Mouse (Mus musculus) intestine, postnatal 0 days (tissue): ENCODE results near the gene Unc80. TPM values are rescaled to one million over a fixed set of nuclear protein-coding genes. Genes with fewer than 3 reads are reported as not detected.
A peak's percentile ranks its signal among the peaks of the same experiment; 100 is the strongest.

Experiments used
- ATAC-seq: fragments of 200-750 bp; cut with Nextera tagmentation; 2 replicates; pipeline ENCODE4 v1.8.0; 2017; ENCODE audit warnings: mild to moderate bottlenecking, moderate TSS enrichment, moderate library complexity
- H3K27ac ChIP-seq: fragments of 300-500 bp; sonication (generic); 2 replicates; pipeline ENCODE4 v1.5.1; 2014; ENCODE audit warnings: mild to moderate bottlenecking, low read depth, low read length, moderate library complexity
- H3K27me3 ChIP-seq: fragments of 300-500 bp; sonication (generic); replicated peaks from 2 replicates; pipeline ENCODE4 v1.6.1; 2014; ENCODE audit warnings: low read length, mixed read lengths; ENCODE audit not compliant: control insufficient read depth, insufficient read depth
- H3K36me3 ChIP-seq: fragments of 300-500 bp; sonication (generic); 2 replicates; pipeline ENCODE4 v1.6.1; 2014; ENCODE audit warnings: mild to moderate bottlenecking, moderate library complexity; ENCODE audit not compliant: control insufficient read depth, insufficient read depth
- H3K4me1 ChIP-seq: fragments of 300-500 bp; sonication (generic); replicated peaks from 2 replicates; pipeline ENCODE4 v1.6.1; 2014; ENCODE audit warnings: antibody characterized with exemption, low read length, mixed read lengths; ENCODE audit not compliant: control insufficient read depth, insufficient read depth
- H3K4me2 ChIP-seq: fragments of 300-500 bp; sonication (generic); replicated peaks from 2 replicates; pipeline ENCODE4 v1.6.1; 2014; ENCODE audit warnings: low read depth, mild to moderate bottlenecking, moderate library complexity
- H3K4me3 ChIP-seq: fragments of 300-500 bp; sonication (generic); 2 replicates; pipeline ENCODE4 v1.5.1; 2014; ENCODE audit warnings: low read depth, low read length
- H3K9ac ChIP-seq: fragments of 300-500 bp; sonication (generic); 2 replicates; pipeline ENCODE4 v1.6.1; 2014; ENCODE audit warnings: mild to moderate bottlenecking, low read depth, low read length
- H3K9me3 ChIP-seq: fragments of 300-500 bp; sonication (generic); 2 replicates; pipeline ENCODE4 v1.6.1; 2016; ENCODE audit warnings: mixed run types; ENCODE audit not compliant: control insufficient read depth
- CTCF ChIP-seq: sonication (generic); IDR thresholded peaks from 2 replicates; pipeline ENCODE4 v1.5.1; 2016; ENCODE audit warnings: low read depth, mild to moderate bottlenecking, control low read depth, antibody characterized with exemption, moderate library complexity
- WGBS: fragments of 180-500 bp; shearing (Covaris S2); extraction: QIAGEN DNeasy Blood & Tissue Kit; methylation state at CpG from one replicate; pipeline ENCODE4 v1.1.7; 2014; 5-methylcytosine and 5-hydroxymethylcytosine counted together
- polyA plus RNA-seq: library from polyadenylated mRNA; unstranded; fragments of >200 nt; fragmentation: Nextera tagmentation; extraction: Ambion mirVana; gene quantifications from 2 replicates; pipeline ENCODE4 v1.2.1, GENCODE M21; 2015

The Unc80 gene
- polyA plus RNA-seq, 1 experiment from 2014 or later = 0.39 TPM

GRCm38 (mm10) chr1:66700149-66700692 lies 232.1 kb downstream of the Unc80 start:
- no peak for TF ChIP-seq CTCF
- Histone ChIP-seq H3K9ac (peak overlapping the region; percentile 80; the same call in 1 of the 2 replicates), H3K4me1 (0 out of 2 replicates have a peak, but pooled peaks cover 6% of the 10 kb centered on the region), H3K27me3 (no peaks in the 10 kb centered on the region), H3K36me3 (no peaks in the 10 kb centered on the region), H3K4me3 (peak overlapping the region; percentile 88), H3K4me2 (peak overlapping the region; percentile 82), H3K27ac (no peak overlapping the region), H3K9me3 (no peaks in the 10 kb centered on the region)
- 36% methylated on average over 5 of the region's 5 CpGs for WGBS
- ATAC-seq = 0 out of 2 replicates have a peak, but pooled peaks have one; percentile 23

- WGBS = under 1% methylated on average over 73 of the region's 73 CpGs
- peak; percentile 49 for TF ChIP-seq CTCF
Observed at GRCm38 (mm10) chr1:66700693-66701575, 232.8 kb downstream of the Unc80 start, which contains the start of gene Rpe. Gene Rpe, plus strand, starts transcription at chr1:66700831.

GRCm38 (mm10) chr1:66701576-66701940 lies 233.4 kb downstream of the Unc80 start:
- Histone ChIP-seq H3K27me3 (no peaks in the 10 kb centered on the region), H3K9ac (peak overlapping the region; percentile 80), H3K4me2 (peak overlapping the region; percentile 82), H3K36me3 (no peaks in the 10 kb centered on the region), H3K4me3 (peak overlapping the region; percentile 88), H3K4me1 (0 out of 2 replicates have a peak, but pooled peaks cover 6% of the 10 kb centered on the region), H3K27ac (peak overlapping the region; percentile 80; the same call in 1 of the 2 replicates), H3K9me3 (no peaks in the 10 kb centered on the region)
- TF ChIP-seq CTCF = no peak
- ATAC-seq = no peak
- WGBS = 26% methylated on average over 2 of the region's 2 CpGs

More at GRCm38 (mm10) chr1:66700693-66701575, 232.8 kb downstream of the Unc80 start, which contains the start of gene Rpe:
- Histone ChIP-seq H3K9ac (peak within 1 kb of the TSS; percentile 80), H3K9me3 (no peaks in the 10 kb centered on the region), H3K36me3 (no peaks in the 10 kb centered on the region), H3K4me2 (peak within 1 kb of the TSS; percentile 82), H3K4me3 (peak within 1 kb of the TSS; percentile 88), H3K27ac (peak within 1 kb of the TSS; percentile 80), H3K27me3 (no peaks in the 10 kb centered on the region), H3K4me1 (0 out of 2 replicates have a peak, but pooled peaks cover 6% of the 10 kb centered on the region)
- ATAC-seq = peak; percentile 98

- 58% methylated on average over 4 of the region's 4 CpGs for WGBS
Observed at GRCm38 (mm10) chr1:66702623-66703345, 234.6 kb downstream of the Unc80 start.

GRCm38 (mm10) chr1:66704523-66704922 lies 236.4 kb downstream of the Unc80 start:
- 0 out of 2 replicates have a peak, but pooled peaks cover 6% of the 10 kb centered on the region for H3K4me1 ChIP-seq
- no peaks in the 10 kb centered on the region for H3K27me3 ChIP-seq
- no peak overlapping the region for H3K4me3 ChIP-seq
- ATAC-seq = peak; percentile 55
- H3K27ac ChIP-seq = peak overlapping the region; percentile 58
- peaks cover 10% of the 10 kb centered on the region; the same call in 1 of the 2 replicates for H3K36me3 ChIP-seq
- H3K9ac ChIP-seq = no peak overlapping the region
- peak overlapping the region; percentile 35 for H3K4me2 ChIP-seq
- no peaks in the 10 kb centered on the region for H3K9me3 ChIP-seq
- no peak for TF ChIP-seq CTCF
- 44% methylated on average over 6 of the region's 6 CpGs for WGBS

More at GRCm38 (mm10) chr1:66702623-66703345, 234.6 kb downstream of the Unc80 start:
- no peak overlapping the region for H3K27ac ChIP-seq
- H3K4me2 ChIP-seq = peak overlapping the region; percentile 82
- no peak overlapping the region; the same call in 1 of the 2 replicates for H3K4me3 ChIP-seq
- no peaks in the 10 kb centered on the region for H3K27me3 ChIP-seq
- H3K4me1 ChIP-seq = 0 out of 2 replicates have a peak, but pooled peaks cover 6% of the 10 kb centered on the region
- ATAC-seq = no peak
- H3K9me3 ChIP-seq = no peaks in the 10 kb centered on the region
- no peak overlapping the region for H3K9ac ChIP-seq
- no peaks in the 10 kb centered on the region; the same call in 1 of the 2 replicates for H3K36me3 ChIP-seq
- TF ChIP-seq CTCF = no peak
